Mouse (Mus musculus) spleen, embryonic (tissue): ENCODE results near the gene Olfr282.

Experiments
- CTCF ChIA-PET: fragments of 350-600 bp; sonication (Branson Sonifier 250); formaldehyde crosslinking; loops from one replicate; lab custom pipeline; 2022; lab: Charles Lee

The Olfr282 gene

GRCm38 (mm10) chr15:98471539-98471938 lies 40.5 kb downstream of the Olfr282 start:
- CTCF ChIA-PET, result no interaction called here

DNA sequence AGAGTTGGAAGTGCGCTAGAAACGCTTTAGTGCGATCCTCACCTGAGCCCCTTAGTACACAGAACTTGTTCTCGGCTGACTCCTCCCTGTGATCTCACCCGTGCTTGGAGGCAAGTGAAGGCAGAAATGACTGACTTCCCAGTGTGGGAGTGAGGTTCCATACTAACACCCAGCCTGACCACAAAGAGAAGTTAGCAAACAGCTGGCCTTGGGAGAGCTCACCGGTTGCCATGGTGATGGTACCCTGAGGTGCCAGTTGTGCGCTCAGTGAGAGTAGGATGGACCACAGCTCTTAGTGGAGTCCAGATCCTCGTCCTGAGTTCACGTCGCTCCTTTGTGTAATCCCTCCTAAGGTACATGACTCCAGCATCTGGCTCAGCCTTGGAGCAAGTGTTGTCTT lies 43.9 kb downstream of the Olfr282 start:
- CTCF ChIA-PET, result interaction anchor here (0.6 kb wide), 1 partner anchor 11 kb away, joined by 3 read pairs; no protein-coding TSS in a partner anchor

- CTCF ChIA-PET, result interaction anchor here (0.6 kb wide), 1 partner anchor 10 kb away, joined by 3 read pairs; no protein-coding TSS in a partner anchor
These were observed 44.4 kb downstream of the Olfr282 start for GRCm38 (mm10) chr15:98475382-98475781.

- CTCF ChIA-PET, result no interaction called here
These were observed 45.3 kb downstream of the Olfr282 start for GRCm38 (mm10) chr15:98476281-98476680.

DNA sequence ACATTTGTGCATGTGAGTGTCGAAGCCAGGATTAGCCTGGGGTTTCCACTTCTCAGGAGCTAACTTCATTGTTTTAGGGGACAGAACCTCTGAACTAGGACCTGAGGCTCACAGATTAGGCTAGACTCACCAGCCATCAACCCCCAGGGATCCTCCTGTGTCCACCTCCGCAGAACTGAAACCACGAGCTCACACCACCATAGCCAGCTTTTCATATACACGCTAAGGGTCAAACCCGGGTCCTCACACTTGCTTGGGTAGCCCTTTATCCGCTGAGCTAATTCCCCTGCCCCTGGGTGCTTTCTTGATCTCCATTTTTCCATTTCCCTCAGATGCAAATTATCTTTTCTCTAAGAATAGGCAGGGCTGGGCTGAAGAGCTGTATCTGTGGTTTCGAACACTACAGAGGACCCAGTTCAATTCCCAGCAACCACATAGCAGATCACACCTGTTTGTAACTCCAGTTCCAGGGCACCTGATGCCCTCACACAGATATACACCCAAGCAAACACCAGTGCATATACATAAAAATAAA lies 48.6 kb downstream of the Olfr282 start:
- CTCF ChIA-PET, result interaction anchor here (1.0 kb wide), 1 partner anchor 27 kb away, joined by 5 read pairs; no protein-coding TSS in a partner anchor

GRCm38 (mm10) chr15:98482701-98483100 lies 51.7 kb downstream of the Olfr282 start, which contains the start of gene Lalba:
Lalba (minus strand) TSS chr15:98482721.
- CTCF ChIA-PET, result no interaction called here

DNA sequence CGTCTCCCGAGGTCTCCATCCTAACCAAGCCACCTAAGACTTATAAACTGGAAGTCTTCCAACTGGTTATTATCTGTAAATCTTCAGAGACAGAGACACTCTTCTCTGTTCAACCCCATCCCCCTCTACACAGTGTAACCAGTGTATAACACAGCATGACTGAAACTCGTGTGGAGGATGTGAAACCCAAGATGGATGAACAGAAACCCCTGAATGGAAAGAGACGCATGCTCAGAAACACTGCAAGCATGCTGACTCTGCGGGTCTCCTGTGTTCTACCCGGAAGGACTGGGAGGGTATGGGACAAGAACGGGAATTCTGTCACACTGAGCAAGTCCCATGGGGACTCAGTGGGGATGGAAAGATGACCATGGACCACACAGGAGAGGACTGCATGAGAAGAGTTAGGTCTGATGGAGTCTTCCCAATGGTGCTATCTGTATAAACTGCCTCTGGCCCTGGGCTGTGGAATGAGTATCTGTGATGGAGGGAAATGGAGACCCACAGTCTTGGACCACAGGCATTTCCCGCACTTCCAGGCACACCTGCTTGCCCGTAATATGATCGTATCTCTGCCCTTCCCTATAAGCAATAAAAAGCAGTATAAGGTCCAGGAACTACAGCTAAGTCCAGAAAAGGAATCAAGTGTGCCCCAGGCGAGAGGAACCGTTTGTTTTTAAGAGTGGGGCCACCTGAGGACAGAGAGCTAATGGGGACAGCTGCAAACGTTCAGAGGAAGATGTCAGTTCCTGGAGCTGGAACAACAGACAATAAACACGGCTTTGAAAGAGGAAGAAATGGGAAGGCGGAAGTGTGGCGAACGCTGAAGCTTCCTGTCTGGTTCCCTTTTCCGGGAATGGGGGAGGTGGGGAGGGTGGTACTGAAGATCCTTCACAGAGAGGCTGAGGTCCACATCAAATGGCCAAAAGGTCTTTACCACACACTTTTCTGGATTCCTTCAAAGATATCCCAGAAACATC lies 53.2 kb downstream of the Olfr282 start:
- CTCF ChIA-PET, result no interaction called here

DNA sequence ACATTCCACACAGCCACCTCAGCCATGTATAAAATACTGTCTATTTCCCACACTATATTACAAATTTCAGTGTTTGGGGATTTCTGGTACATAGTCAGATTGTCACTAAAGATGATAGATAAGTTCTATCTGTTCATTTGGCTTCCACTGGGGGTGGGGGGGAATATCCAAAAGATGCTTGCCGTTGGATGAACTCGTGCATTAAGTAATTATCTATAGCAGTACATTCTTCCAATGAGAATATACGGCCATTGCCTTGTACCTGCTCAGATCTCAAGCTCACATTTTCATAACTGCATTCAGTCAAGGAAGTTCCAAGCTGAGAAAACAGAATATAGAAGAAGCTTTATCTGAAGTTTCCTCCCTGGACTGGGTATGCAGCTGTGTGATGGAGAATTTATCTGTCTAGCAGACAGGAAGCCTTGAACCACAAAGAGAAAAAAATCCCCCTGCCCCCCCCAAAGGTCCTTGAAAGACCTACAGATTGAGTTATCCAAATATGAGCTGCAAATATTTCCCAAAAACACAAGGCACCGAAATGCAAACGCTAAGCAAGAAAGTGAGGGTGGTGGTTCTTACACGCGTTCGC lies 55.5 kb downstream of the Olfr282 start:
- CTCF ChIA-PET, result interaction anchor here (1.0 kb wide), 1 partner anchor 131 kb away, joined by 3 read pairs; no protein-coding TSS in a partner anchor
